Mouse (Mus musculus) right cerebral cortex, adult 2 months (tissue): Measurements from ENCODE around the gene Zfp654.

Experiments
- DNase-seq, 2 experiments: peaks; one replicate each; pipeline ENCODE4 v3.0.0; 2021 to 2022; ENCODE audit warnings: low spot score in 2 of 2

The Zfp654 gene

DNA sequence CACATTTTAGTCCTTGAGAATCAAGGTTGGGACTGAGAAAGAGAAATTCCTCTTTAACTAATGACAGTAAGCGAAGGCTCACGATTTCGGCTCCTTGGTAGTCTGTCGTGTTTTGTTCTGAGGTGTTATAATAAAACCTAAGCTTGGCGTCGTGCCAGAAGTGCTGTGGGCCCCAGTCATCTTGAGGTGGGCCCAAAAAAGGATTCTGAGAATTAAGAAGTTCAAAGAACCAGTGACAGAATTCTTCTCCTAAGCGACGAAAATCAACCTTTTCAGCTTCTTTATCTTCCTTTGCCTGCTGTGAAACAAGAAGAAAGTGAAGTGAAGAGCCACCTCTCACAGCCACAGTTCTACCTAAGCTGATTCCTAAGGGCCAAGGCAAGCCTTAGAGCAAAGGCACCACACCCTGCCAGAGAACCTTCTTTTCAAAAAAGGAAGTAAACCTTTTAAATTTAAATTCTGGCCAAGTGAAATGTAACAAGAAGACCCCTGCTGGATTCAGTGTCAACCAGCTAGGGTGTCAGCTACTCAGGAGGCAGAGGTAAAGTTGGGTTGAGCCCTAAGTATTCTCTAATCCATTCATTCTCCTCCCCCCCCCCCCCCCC is 84.7 kb downstream of the Zfp654 start:
- no peak for DNase-seq

GRCm38 (mm10) chr16:64759245-64759626 is 92.2 kb downstream of the Zfp654 start:
- DNase-seq: no peak

DNA sequence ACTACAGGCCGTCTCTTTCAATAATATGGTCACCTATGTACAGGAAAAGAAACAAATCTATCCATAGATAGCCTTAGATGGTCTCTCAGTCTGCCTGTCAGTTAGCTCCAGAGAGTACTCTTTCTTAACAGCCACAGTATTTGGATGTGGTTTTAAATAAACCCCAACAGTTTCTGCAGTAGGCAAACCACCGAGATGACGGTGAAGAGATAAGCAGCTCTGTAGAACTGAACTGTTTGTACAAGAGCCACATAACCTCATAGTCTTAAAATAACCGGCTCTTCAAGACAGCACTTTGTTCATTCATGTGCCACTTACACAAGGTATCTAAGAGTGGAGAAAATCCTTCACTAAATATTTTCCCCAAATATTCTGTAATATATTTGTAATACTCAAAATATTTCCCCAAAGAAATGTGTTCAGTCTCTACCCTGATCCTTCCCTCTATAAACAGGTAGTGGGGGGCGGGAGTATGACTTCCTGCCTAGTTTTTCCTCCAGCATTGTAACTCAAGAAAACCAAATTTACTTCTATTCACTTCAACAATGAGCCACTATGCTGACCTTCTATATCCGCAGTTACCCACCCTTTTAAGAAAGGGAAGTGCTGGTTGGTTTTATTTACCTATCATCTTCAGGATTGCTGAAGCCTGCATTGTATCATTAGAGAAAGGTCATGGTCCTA is 92.7 kb downstream of the Zfp654 start:
- DNase-seq: no peak

- DNase-seq: no peak
These were observed 93.6 kb downstream of the Zfp654 start for GRCm38 (mm10) chr16:64757666-64758400.

DNA sequence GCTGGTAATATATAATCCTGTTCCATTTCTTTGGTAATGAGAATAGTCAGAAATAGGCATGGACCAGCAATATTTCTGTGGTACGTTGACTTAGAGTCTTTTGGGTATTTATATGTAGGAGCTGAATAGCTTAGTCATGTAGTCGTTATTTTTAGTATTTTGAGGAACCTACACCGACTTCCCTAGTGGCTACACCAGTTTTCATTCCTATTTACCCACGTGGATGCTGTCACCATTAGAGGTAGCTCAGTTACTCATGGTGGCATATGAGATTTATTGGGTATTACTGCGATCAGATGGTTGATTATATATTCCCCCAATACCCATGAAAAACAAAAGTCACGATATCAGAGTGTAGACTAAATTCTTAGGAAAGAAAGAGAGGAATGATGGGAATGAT is 95.1 kb downstream of the Zfp654 start:
- DNase-seq: no peak

DNA sequence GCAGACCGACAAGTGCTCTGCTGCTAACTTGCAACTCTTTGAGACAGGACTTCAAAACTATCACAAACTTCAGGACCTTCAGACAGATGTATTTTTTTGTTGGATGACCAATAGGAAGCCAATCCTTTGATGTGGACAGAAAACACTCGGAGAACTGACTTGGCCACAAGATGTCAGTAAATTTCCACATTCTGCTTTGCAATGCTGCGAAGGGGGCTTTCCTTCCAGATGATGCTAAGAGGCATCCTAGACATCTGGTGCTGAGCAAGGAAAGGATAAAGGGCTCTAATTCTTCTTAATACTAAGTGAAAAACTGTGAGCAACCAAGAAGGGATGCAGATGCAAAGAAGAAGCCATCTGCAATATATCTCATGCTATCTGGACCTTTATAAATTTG is 96.7 kb downstream of the Zfp654 start:
- DNase-seq: peak in 1 of 2 experiments; percentile 23

GRCm38 (mm10) chr16:64753990-64754742 is 97.3 kb downstream of the Zfp654 start:
- no peak for DNase-seq

DNA sequence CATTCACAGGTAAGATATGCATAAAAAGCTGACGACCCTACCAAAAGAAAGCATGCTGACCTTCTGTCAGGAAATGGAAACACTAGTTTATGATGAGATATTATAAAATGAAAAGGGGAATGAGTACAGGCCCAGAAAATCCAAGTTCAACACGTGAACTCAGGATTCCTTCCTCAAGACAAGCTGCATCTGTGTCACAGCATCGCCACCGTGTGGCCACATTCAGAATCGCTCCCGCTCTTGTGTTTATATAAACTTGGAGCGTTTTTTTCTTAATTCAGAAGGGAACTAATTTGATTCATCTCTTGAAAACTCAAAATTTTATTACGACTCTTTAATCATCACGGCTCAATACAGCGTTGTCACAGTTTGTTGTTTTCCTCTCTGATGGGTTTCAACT is 103.2 kb downstream of the Zfp654 start:
- DNase-seq: peak; percentile 84 to 88

GRCm38 (mm10) chr16:64745089-64745488 is 106.4 kb downstream of the Zfp654 start:
- DNase-seq: no peak

DNA sequence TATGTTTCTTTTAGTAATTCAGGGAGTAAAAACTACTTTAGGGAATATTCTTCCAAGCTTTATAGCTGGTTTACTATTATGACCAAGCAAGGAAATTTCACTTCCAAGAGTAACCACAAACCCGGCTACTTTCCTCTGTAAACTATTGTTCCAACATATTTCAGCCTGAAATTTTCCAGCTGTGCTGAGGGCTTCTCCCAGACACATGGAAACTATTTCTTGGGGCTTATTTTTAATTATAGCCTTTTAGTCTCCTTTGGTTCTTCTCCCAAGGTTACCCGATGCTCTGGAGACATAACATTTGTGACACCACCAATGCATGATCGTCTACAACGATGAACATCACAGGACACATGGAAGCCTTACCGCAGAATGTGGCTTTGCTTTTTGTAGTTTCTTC is 114.2 kb downstream of the Zfp654 start:
- DNase-seq: no peak
